Mouse (Mus musculus) intestine, embryonic 14.5 days (tissue): ENCODE results near the gene Wbp11. TPM values are rescaled to one million over a fixed set of nuclear protein-coding genes. Genes with fewer than 3 reads are reported as not detected.

Source experiments
- ATAC-seq: fragments of 200-750 bp; cut with Nextera tagmentation; replicated peaks from 2 replicates; pipeline ENCODE4 v1.8.0; 2017; ENCODE audit warnings: low read depth, moderate number of reproducible peaks, moderate TSS enrichment, moderate library complexity; ENCODE audit not compliant: low FRiP score, low TSS enrichment
- DNase-seq: peaks from one replicate; pipeline ENCODE4 v3.0.0-alpha.2; 2018; ENCODE audit warnings: low spot score
- H3K27ac ChIP-seq: fragments of 300-500 bp; sonication (generic); 2 replicates; pipeline ENCODE4 v1.5.1; 2014; ENCODE audit warnings: low read depth, mild to moderate bottlenecking, control low read depth
- H3K27me3 ChIP-seq: fragments of 300-500 bp; sonication (generic); replicated peaks from 2 replicates; pipeline ENCODE4 v1.6.1; 2014; ENCODE audit warnings: low read length, control low read depth; ENCODE audit not compliant: control insufficient read depth, insufficient read depth
- H3K36me3 ChIP-seq: fragments of 300-500 bp; sonication (generic); 2 replicates; pipeline ENCODE4 v1.6.1; 2014; ENCODE audit warnings: low read length, control low read depth; ENCODE audit not compliant: control insufficient read depth, insufficient read depth
- H3K4me1 ChIP-seq: fragments of 300-500 bp; sonication (generic); replicated peaks from 2 replicates; pipeline ENCODE4 v1.6.1; 2014; ENCODE audit warnings: low read length, control low read depth, mixed read lengths; ENCODE audit not compliant: control insufficient read depth, insufficient read depth
- H3K4me2 ChIP-seq: fragments of 300-500 bp; sonication (generic); 2 replicates; pipeline ENCODE4 v1.6.1; 2014; ENCODE audit warnings: low read length
- H3K4me3 ChIP-seq: fragments of 300-500 bp; sonication (generic); 2 replicates; pipeline ENCODE4 v1.5.1; 2014; ENCODE audit warnings: low read depth, low read length, control low read depth, mixed read lengths
- H3K9ac ChIP-seq: fragments of 300-500 bp; sonication (generic); 2 replicates; pipeline ENCODE4 v1.6.1; 2014; ENCODE audit warnings: mild to moderate bottlenecking, low read length
- H3K9me3 ChIP-seq: fragments of 300-500 bp; sonication (generic); 2 replicates; pipeline ENCODE4 v1.6.1; 2016; ENCODE audit warnings: low read length, control low read depth; ENCODE audit not compliant: control insufficient read depth
- WGBS: fragments of 180-500 bp; shearing (Covaris S2); extraction: QIAGEN DNeasy Blood & Tissue Kit; methylation state at CpG from one replicate; pipeline ENCODE4 v1.1.7; 2014; 5-methylcytosine and 5-hydroxymethylcytosine counted together
- polyA plus RNA-seq: library from polyadenylated mRNA; unstranded; fragments of >200 nt; fragmentation: Nextera tagmentation; extraction: Ambion mirVana; gene quantifications from 2 replicates; pipeline ENCODE4 v1.2.1, GENCODE M21; 2014

Gene Wbp11
- polyA plus RNA-seq, 1 experiment from 2014 or later, result 113 TPM

GRCm38 (mm10) chr6:136813117-136813516 is 14.9 kb downstream of the Wbp11 start:
- peak; percentile 53 for DNase-seq
- Histone ChIP-seq H3K27me3 (no peaks in the 10 kb centered on the region), H3K4me3 (no peak overlapping the region), H3K27ac (no peak overlapping the region), H3K4me2 (no peak overlapping the region), H3K36me3 (peaks cover 64% of the 10 kb centered on the region), H3K9ac (no peak overlapping the region), H3K9me3 (no peaks in the 10 kb centered on the region), H3K4me1 (peaks cover 14% of the 10 kb centered on the region; the same call in 1 of the 2 replicates)
- ATAC-seq, result no peak
- WGBS, result 45% methylated on average over 4 of the region's 4 CpGs

- no peak for ATAC-seq
- Histone ChIP-seq H3K4me2 (no peak overlapping the region), H3K4me1 (peaks cover 17% of the 10 kb centered on the region), H3K9me3 (no peaks in the 10 kb centered on the region), H3K27ac (no peak overlapping the region), H3K36me3 (peaks cover 45% of the 10 kb centered on the region), H3K27me3 (no peaks in the 10 kb centered on the region), H3K4me3 (no peak overlapping the region), H3K9ac (no peak overlapping the region)
- 85% methylated on average over 10 of the region's 10 CpGs for WGBS
- DNase-seq, result peak; percentile 53
Measured at GRCm38 (mm10) chr6:136811196-136811595, 16.8 kb downstream of the Wbp11 start.

GRCm38 (mm10) chr6:136809673-136810072 is 18.4 kb downstream of the Wbp11 start:
- Histone ChIP-seq H3K4me3 (peak overlapping the region; percentile 76; the same call in 1 of the 2 replicates), H3K9me3 (no peaks in the 10 kb centered on the region), H3K27me3 (no peaks in the 10 kb centered on the region), H3K4me1 (peaks cover 22% of the 10 kb centered on the region), H3K27ac (no peak overlapping the region), H3K4me2 (peak overlapping the region; percentile 96), H3K9ac (peak overlapping the region; percentile 65; the same call in 1 of the 2 replicates), H3K36me3 (peaks cover 31% of the 10 kb centered on the region)
- DNase-seq, result peak; percentile 50
- WGBS, result 76% methylated on average over 13 of the region's 13 CpGs
- no peak for ATAC-seq

- peak overlapping the region; percentile 65 for H3K9ac ChIP-seq
- ATAC-seq (no peak), DNase-seq (peak; percentile 57)
- H3K27me3 ChIP-seq, result no peaks in the 10 kb centered on the region
- 30% methylated on average over 14 of the region's 14 CpGs for WGBS
- no peaks in the 10 kb centered on the region for H3K9me3 ChIP-seq
- peak overlapping the region; percentile 76 for H3K4me3 ChIP-seq
- H3K36me3 ChIP-seq, result peaks cover 25% of the 10 kb centered on the region
- peaks cover 22% of the 10 kb centered on the region for H3K4me1 ChIP-seq
- H3K4me2 ChIP-seq, result peak overlapping the region; percentile 96
- H3K27ac ChIP-seq, result no peak overlapping the region
Measured at GRCm38 (mm10) chr6:136809077-136809476, 19.0 kb downstream of the Wbp11 start.

GRCm38 (mm10) chr6:136808631-136809046 is 19.4 kb downstream of the Wbp11 start:
- Histone ChIP-seq H3K4me1 (peaks cover 22% of the 10 kb centered on the region), H3K4me3 (peak overlapping the region; percentile 76), H3K4me2 (peak overlapping the region; percentile 96), H3K9ac (peak overlapping the region; percentile 65), H3K27ac (peak overlapping the region; percentile 85), H3K27me3 (no peaks in the 10 kb centered on the region), H3K9me3 (no peaks in the 10 kb centered on the region), H3K36me3 (peaks cover 21% of the 10 kb centered on the region)
- WGBS, result under 1% methylated on average over 28 of the region's 28 CpGs
- DNase-seq, result peak; percentile 76
- ATAC-seq, result peak; percentile 4

- DNase-seq, result peak; percentile 100
- Histone ChIP-seq H3K4me1 (peaks cover 23% of the 10 kb centered on the region), H3K36me3 (peaks cover 14% of the 10 kb centered on the region), H3K9ac (peak within 1 kb of the TSS; percentile 65), H3K4me2 (peak within 1 kb of the TSS; percentile 96), H3K27me3 (no peaks in the 10 kb centered on the region), H3K4me3 (peak within 1 kb of the TSS; percentile 76), H3K9me3 (no peaks in the 10 kb centered on the region), H3K27ac (peak within 1 kb of the TSS; percentile 85)
- ATAC-seq, result peak; percentile 77
- under 1% methylated on average over 34 of the region's 34 CpGs for WGBS
Measured at GRCm38 (mm10) chr6:136808014-136808417, 20.0 kb downstream of the Wbp11 start, which contains the start of gene H2afj. Gene H2afj (plus strand): TSS chr6:136808244.

GRCm38 (mm10) chr6:136807395-136808013 is 20.5 kb downstream of the Wbp11 start:
- ATAC-seq, result peak; percentile 8; the same call in 1 of the 2 replicates
- no peaks in the 10 kb centered on the region for H3K9me3 ChIP-seq
- peaks cover 26% of the 10 kb centered on the region for H3K4me1 ChIP-seq
- peak; percentile 64 for DNase-seq
- H3K9ac ChIP-seq, result peak overlapping the region; percentile 44
- peak overlapping the region; percentile 96 for H3K4me2 ChIP-seq
- WGBS, result 31% methylated on average over 18 of the region's 18 CpGs
- peak overlapping the region; percentile 85 for H3K27ac ChIP-seq
- peak overlapping the region; percentile 76 for H3K4me3 ChIP-seq
- H3K27me3 ChIP-seq, result no peaks in the 10 kb centered on the region
- peaks cover 9% of the 10 kb centered on the region for H3K36me3 ChIP-seq

GRCm38 (mm10) chr6:136806819-136807218 is 21.2 kb downstream of the Wbp11 start:
- Histone ChIP-seq H3K9me3 (no peaks in the 10 kb centered on the region), H3K9ac (no peak overlapping the region), H3K36me3 (peaks cover 2% of the 10 kb centered on the region; the same call in 1 of the 2 replicates), H3K4me2 (peak overlapping the region; percentile 96), H3K4me3 (no peak overlapping the region), H3K4me1 (peaks cover 26% of the 10 kb centered on the region), H3K27me3 (no peaks in the 10 kb centered on the region), H3K27ac (0 out of 2 replicates have a peak overlapping the region, but pooled peaks have one; percentile 85)
- ATAC-seq (no peak), DNase-seq (peak; percentile 51)
- WGBS, result 67% methylated on average over 5 of the region's 5 CpGs

- WGBS, result 78% methylated on average over 1 of the region's 1 CpGs
- peak overlapping the region; percentile 100; the same call in 1 of the 2 replicates for H3K27ac ChIP-seq
- H3K9ac ChIP-seq, result no peak overlapping the region
- H3K4me3 ChIP-seq, result no peak overlapping the region; the same call in 1 of the 2 replicates
- no peaks in the 10 kb centered on the region for H3K27me3 ChIP-seq
- peaks cover 23% of the 10 kb centered on the region for H3K4me1 ChIP-seq
- H3K9me3 ChIP-seq, result no peaks in the 10 kb centered on the region
- no peaks in the 10 kb centered on the region for H3K36me3 ChIP-seq
- no peak overlapping the region for H3K4me2 ChIP-seq
- DNase-seq (no peak), ATAC-seq (no peak)
Measured at GRCm38 (mm10) chr6:136805409-136805775, 22.6 kb downstream of the Wbp11 start.
